Mouse (Mus musculus) kidney, postnatal 0 days (tissue): ENCODE measurements at regions not wholly inside any gene's neighbourhood (a gene's known extent, or its start where the extent isn't known, plus 50 kb on each side); places are given as distances from the start of the nearest gene placed in this dataset.

ENCODE experiments used
- ATAC-seq: fragments of 200-750 bp; cut with Nextera tagmentation; replicated peaks from 2 replicates; pipeline ENCODE4 v1.8.0; 2017; ENCODE audit warnings: low read depth, moderate number of reproducible peaks, moderate TSS enrichment, moderate library complexity; ENCODE audit not compliant: low FRiP score
- DNase-seq: peaks from one replicate; pipeline ENCODE4 v3.0.0-alpha.2; 2016; ENCODE audit warnings: low spot score
- H3K27ac ChIP-seq: fragments of 300-500 bp; sonication (generic); 2 replicates; pipeline ENCODE4 v1.5.1; 2014; ENCODE audit warnings: mild to moderate bottlenecking
- H3K27me3 ChIP-seq: fragments of 300-500 bp; sonication (generic); 2 replicates; pipeline ENCODE4 v1.6.1; 2014; ENCODE audit warnings: low read length, mixed read lengths; ENCODE audit not compliant: insufficient read depth
- H3K36me3 ChIP-seq: fragments of 300-500 bp; sonication (generic); 2 replicates; pipeline ENCODE4 v1.6.1; 2014; ENCODE audit warnings: low read length, mixed read lengths; ENCODE audit not compliant: insufficient read depth
- H3K4me1 ChIP-seq: fragments of 300-500 bp; sonication (generic); replicated peaks from 2 replicates; pipeline ENCODE4 v1.6.1; 2014; ENCODE audit warnings: antibody characterized with exemption, low read length, mixed read lengths; ENCODE audit not compliant: insufficient read depth
- H3K4me2 ChIP-seq: fragments of 300-500 bp; sonication (generic); 2 replicates; pipeline ENCODE4 v1.6.1; 2014; ENCODE audit warnings: mild to moderate bottlenecking, low read length, moderate library complexity, mixed read lengths
- H3K4me3 ChIP-seq: fragments of 300-500 bp; sonication (generic); replicated peaks from 2 replicates; pipeline ENCODE4 v1.5.1; 2014; ENCODE audit warnings: low read depth, low read length
- H3K9ac ChIP-seq: fragments of 300-500 bp; sonication (generic); 2 replicates; pipeline ENCODE4 v1.6.1; 2014; ENCODE audit warnings: low read depth, low read length
- H3K9me3 ChIP-seq: fragments of 300-500 bp; sonication (generic); replicated peaks from 2 replicates; pipeline ENCODE4 v1.6.1; 2016; ENCODE audit warnings: low read length, inconsistent platforms, mixed read lengths
- CTCF ChIP-seq: IDR thresholded peaks from 2 replicates; pipeline ENCODE4 v1.5.1; 2016; ENCODE audit warnings: antibody characterized with exemption, low read depth, mild to moderate bottlenecking, moderate library complexity
- WGBS: fragments of 180-500 bp; shearing (Covaris S2); extraction: QIAGEN DNeasy Blood & Tissue Kit; methylation state at CpG from one replicate; pipeline ENCODE4 v1.1.7; 2014; 5-methylcytosine and 5-hydroxymethylcytosine counted together

DNA sequence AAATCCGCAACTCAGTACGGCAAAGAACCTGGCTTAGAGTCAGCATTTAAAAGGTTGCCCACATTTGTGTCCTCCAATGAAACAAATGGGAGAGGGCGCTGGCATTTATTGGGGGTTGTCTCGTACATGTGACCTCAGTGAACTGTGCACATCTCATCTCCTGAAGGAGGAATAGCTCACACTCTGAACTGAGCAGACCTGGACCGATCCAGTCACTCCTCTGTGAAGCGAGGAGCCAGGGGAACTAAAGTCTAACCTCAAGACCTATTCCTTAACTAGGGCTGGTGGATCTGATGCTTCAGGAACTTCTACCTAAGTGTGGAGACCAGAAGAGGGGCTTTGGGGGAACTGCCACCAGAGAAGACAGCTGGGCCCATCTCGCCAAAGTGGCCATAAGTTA lies 300.1 kb downstream of the Nr2f2 start:
- Histone ChIP-seq H3K36me3 (no peaks in the 10 kb centered on the region), H3K27me3 (no peaks in the 10 kb centered on the region), H3K4me3 (no peak overlapping the region), H3K27ac (no peak overlapping the region), H3K4me2 (no peak overlapping the region), H3K9me3 (no peaks in the 10 kb centered on the region), H3K9ac (no peak overlapping the region), H3K4me1 (peaks cover 4% of the 10 kb centered on the region; the same call in 1 of the 2 replicates)
- WGBS: 81% methylated on average over 7 of the region's 7 CpGs
- ATAC-seq: no peak
- DNase-seq: no peak
- no peak for TF ChIP-seq CTCF

DNA sequence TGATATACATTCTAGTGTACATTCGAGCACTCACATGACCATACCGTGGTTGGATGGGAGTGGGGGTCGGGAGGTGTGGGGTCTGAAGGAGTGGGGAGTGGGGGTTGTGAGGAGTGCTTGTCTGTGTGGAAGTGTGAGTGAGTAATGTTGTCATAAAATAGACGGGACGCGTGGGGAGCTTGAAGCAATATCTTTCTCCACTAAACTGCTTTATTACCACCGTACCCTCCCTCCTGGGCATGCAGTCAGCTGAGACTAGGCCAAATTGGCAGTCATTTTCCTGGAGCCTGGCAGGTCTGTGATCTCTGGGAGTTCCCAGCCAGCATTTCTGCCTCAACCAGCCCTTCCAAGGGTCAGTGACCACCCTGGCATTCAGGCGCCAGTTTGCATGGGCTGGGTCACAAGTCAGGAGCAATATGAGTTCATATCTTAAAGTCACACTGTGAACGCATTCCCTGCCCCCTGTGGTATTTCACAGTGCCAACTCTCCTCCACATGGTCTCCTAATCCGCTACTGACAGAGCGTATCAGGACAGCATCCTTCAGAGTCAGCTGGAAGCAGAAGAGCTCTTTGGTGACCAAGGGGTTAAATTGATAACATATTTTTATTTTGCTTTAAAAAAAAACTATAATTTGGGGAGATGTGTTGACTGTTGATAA lies 300.9 kb downstream of the Nr2f2 start:
- H3K4me2 ChIP-seq: no peak overlapping the region
- TF ChIP-seq CTCF: no peak
- 22% methylated on average over 11 of the region's 11 CpGs for WGBS
- ATAC-seq (peak; percentile 69), DNase-seq (peak; percentile 62)
- no peaks in the 10 kb centered on the region for H3K27me3 ChIP-seq
- no peak overlapping the region for H3K27ac ChIP-seq
- peaks cover 4% of the 10 kb centered on the region; the same call in 1 of the 2 replicates for H3K4me1 ChIP-seq
- H3K36me3 ChIP-seq: no peaks in the 10 kb centered on the region
- no peak overlapping the region for H3K9ac ChIP-seq
- H3K4me3 ChIP-seq: no peak overlapping the region
- no peaks in the 10 kb centered on the region for H3K9me3 ChIP-seq

DNA sequence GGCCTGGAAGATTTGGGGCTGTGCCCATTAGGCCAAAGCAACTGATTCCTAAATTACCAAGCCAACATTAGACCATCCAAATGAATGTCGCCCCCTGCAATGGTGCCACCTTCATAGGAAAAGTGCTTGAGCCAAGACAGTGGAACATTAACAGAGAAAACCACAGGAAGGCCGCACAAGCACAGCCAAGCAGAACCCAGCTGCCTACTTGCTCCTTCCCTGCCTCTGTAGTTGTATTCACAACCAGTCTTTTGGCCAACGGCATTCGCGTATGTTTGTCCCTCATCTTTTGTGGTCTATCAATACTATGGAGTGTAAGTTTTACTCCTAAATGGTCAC lies 319.2 kb downstream of the Nr2f2 start:
- Histone ChIP-seq H3K4me1 (no peaks in the 10 kb centered on the region), H3K9me3 (no peaks in the 10 kb centered on the region)

DNA sequence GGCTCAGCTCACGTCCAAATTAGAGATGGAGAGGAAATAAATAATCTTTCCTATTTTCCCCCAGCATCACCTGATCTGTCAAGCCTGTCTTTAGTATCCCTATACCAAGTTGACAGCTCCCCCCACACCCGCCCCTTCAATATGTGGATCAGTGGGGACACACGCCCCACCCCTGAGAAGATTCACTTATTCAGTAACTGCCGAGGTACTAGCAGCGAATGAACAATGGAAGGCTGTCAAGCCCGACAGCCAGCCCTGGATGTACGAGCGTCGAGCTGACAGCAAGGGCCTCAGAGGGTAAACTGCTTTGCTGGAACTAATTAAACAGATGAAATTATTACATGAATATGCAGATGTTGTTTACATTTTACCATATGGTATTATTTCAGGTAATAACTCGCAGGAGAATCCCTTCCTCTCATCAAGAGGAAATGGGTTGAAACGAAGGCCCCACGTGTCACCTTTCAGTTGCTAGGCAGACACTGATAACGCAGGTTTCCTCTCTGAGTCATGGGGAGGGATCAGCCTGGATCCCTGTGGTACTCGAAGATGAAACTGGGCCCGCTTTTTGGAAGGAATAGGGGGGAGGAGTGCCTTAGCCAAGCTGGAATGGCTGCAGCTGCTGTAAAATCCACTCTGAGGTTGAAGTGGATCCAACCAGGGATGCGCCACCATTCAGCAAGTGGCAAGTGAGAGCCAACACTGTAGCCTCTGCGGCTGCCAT lies 319.7 kb downstream of the Nr2f2 start:
- Histone ChIP-seq H3K9ac (no peak overlapping the region), H3K4me3 (no peak overlapping the region), H3K27ac (no peak overlapping the region), H3K9me3 (no peaks in the 10 kb centered on the region), H3K27me3 (no peaks in the 10 kb centered on the region), H3K4me1 (no peaks in the 10 kb centered on the region), H3K4me2 (no peak overlapping the region), H3K36me3 (no peaks in the 10 kb centered on the region)
- TF ChIP-seq CTCF: no peak
- 74% methylated on average over 17 of the region's 17 CpGs for WGBS
- ATAC-seq (no peak), DNase-seq (no peak)

More for the DNA sequence above, 319.2 kb downstream of the Nr2f2 start:
- Histone ChIP-seq H3K27me3 (no peaks in the 10 kb centered on the region), H3K36me3 (no peaks in the 10 kb centered on the region), H3K27ac (no peak overlapping the region), H3K9ac (no peak overlapping the region), H3K4me3 (no peak overlapping the region), H3K4me2 (no peak overlapping the region)
- TF ChIP-seq CTCF: no peak
- 81% methylated on average over 5 of the region's 5 CpGs for WGBS
- ATAC-seq (no peak), DNase-seq (no peak)

DNA sequence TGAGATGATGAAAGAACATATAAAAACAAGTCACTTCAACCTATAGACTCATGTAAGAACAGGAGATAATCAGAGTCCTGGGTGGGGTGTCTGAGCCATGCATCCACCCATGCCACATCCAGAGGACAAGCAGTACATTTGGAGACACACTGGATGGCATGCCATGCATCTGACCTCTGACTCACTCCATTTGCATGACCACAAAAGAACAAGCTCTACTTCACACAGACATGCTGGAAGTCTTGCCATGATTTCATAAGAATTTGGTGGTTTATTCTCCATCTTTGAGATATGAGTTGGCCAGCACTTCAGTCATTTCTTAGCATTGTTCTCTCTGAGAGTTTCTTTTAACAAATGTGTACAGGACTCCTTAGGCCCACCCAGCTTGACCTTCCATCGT lies 329.5 kb downstream of the Nr2f2 start:
- WGBS: 56% methylated on average over 1 of the region's 1 CpGs

DNA sequence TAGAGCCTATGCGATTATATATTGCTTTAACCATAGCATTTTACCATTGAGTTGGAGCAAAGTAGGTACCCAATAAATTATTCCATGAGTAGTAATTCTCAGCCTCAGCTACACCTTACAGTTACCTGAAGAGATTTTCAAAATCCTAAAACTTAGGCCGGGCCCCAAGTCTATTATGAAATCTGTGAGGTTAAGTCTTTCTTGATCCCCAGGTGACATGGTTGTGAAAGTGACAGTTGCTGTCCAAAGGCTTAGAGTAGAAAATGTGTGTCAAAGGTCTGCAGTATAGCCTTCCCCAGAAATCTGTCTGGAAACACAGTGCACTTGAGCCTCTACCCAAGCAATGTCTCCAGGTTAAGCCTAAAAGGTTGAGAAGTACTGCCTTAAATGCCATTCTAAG lies 333.7 kb downstream of the Nr2f2 start:
- H3K4me1 ChIP-seq: no peaks in the 10 kb centered on the region
- H3K9me3 ChIP-seq: no peaks in the 10 kb centered on the region
- no peak for TF ChIP-seq CTCF
- no peaks in the 10 kb centered on the region for H3K27me3 ChIP-seq
- no peaks in the 10 kb centered on the region for H3K36me3 ChIP-seq
- DNase-seq: no peak
- H3K4me3 ChIP-seq: no peak overlapping the region
- H3K9ac ChIP-seq: no peak overlapping the region
- no peak overlapping the region for H3K27ac ChIP-seq
- 83% methylated on average over 2 of the region's 2 CpGs for WGBS
- H3K4me2 ChIP-seq: no peak overlapping the region
- ATAC-seq: no peak

More for the DNA sequence above, 329.5 kb downstream of the Nr2f2 start:
- Histone ChIP-seq H3K4me2 (no peak overlapping the region), H3K9me3 (no peaks in the 10 kb centered on the region), H3K9ac (no peak overlapping the region), H3K36me3 (no peaks in the 10 kb centered on the region), H3K27ac (no peak overlapping the region), H3K27me3 (no peaks in the 10 kb centered on the region), H3K4me3 (no peak overlapping the region), H3K4me1 (no peaks in the 10 kb centered on the region)
- ATAC-seq (no peak), DNase-seq (no peak)
- TF ChIP-seq CTCF: no peak
